Mouse (Mus musculus) testis, postnatal 14 days (tissue): ENCODE measurements around the gene Dbf4.

Experiments used
- DNase-seq: peaks from one replicate; pipeline ENCODE4 v3.0.0; 2021; ENCODE audit warnings: low spot score

Dbf4 gene

DNA sequence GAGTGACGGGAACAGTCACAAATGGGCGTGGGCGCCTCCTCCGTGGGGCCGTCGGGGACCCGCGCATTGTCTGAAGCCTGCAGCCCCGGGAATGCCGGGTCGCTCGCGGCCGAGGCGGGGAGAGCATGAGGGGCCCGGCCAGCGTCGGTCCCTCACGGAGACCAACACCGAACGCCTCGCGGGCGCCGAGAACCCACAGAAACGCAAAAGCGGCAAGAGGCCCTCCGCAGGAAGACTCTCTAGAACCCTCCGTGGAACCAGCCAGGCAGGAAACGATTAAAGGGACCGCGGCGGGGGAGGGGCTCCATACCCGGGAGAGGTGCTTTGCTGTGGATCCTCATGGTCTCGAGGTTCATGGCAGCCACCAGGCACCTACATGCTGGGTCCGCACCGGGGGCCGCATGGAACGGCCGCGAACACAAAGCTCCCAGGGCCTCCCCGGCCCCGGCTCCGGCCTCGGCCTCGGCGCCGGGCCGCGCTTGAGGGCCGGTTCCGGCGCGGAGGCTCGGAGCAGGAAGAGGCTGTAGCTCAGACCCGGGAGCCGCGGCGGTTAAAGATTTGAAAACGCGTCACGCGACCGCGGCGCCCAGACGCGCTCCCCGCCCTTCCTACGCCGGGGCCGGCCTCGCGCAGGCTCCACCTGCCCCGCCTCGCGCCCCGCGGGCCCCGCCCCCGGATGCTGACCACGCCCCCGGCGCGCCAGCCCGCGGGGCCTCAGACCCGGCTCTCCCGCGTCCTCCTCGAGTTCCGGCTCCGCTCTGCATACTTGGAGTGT lies at the start of gene Dbf4, which contains the start of gene Slc25a40:
TSS of gene Dbf4 (minus strand) at position 560 of the 775 bp plus-strand sequence.
TSS of gene Slc25a40 (plus strand) at position 694 of the 775 bp plus-strand sequence.
- peak; percentile 93 for DNase-seq

- no peak for DNase-seq
These were observed 34.0 kb upstream of the Dbf4 start for GRCm38 (mm10) chr5:8456561-8456960.

DNA sequence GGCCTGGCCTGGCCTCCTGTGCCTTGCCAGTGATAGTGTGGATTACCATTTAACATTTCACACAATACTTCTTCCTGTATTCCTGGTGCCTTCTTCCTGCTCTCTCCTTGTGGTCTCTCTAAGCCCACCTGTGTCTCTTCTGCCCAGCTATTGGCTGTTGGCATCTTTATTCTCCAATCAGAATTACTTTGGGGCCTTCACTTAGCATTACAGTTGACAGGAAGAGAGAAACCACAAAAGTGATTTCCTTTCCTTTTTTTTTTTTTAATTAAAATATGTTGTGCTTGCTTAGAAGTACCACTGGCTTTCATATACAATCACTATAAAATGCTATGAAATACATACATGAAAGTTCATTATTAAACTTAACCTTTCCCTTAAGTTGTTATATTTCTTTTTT lies 33.0 kb upstream of the Dbf4 start:
- no peak for DNase-seq

DNA sequence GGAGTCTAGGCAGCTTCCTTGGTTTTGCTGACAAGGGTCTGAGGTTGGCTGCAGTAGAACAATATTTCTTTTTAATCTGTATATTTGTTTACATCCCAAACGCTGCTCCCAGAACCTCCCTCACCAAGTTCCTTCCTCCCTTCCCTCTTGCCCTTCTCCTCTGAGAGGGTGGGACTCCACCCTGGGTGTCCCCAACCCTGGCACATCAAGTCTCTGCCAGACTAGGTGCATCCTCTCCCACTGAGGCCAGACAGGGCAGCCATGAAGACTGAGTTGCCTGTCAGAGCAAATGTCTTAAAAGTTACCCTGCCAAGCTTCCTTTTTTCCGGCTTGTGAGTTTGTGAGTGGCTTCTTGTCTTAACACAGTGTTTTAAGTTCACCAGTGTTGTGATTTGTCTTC lies 16.6 kb upstream of the Dbf4 start:
- no peak for DNase-seq

DNA sequence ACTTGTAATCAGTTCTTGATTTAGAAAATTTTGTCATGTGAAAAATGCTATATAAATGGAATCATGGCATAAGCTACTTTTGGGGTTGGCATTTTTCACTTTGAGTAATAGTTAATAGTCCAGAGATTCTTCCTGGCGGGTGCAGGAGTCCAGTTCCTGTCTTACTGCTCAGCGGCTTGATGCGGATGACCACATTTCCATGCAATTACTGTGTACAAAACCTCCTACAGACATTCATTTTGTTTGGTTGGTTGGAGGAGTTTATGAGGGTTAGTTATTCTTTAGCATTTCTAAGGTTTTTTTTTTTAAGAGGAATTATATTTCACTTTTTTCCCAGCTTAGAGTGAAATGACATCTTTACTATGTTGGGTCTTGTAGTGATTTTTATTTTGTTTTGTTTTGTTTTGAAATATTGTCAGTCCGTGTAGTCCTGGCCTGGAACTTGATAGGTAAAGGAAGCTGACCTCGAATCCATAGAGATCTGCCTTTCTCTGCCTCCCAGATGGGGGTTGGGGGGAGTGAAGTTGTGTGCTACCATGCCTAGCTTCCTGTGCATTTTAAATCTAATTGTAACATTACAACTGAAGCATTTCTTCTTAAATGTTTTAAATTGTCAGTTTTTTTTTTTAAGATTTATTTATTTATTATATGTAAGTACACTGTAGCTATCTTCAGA lies 15.1 kb upstream of the Dbf4 start:
- no peak for DNase-seq

- DNase-seq = no peak
These were observed 3.4 kb upstream of the Dbf4 start for GRCm38 (mm10) chr5:8425899-8426298.

- DNase-seq = no peak
These were observed 1.6 kb upstream of the Dbf4 start for GRCm38 (mm10) chr5:8424116-8424515.

- no peak for DNase-seq
These were observed 714 bp upstream of the Dbf4 start for GRCm38 (mm10) chr5:8422932-8423928.

DNA sequence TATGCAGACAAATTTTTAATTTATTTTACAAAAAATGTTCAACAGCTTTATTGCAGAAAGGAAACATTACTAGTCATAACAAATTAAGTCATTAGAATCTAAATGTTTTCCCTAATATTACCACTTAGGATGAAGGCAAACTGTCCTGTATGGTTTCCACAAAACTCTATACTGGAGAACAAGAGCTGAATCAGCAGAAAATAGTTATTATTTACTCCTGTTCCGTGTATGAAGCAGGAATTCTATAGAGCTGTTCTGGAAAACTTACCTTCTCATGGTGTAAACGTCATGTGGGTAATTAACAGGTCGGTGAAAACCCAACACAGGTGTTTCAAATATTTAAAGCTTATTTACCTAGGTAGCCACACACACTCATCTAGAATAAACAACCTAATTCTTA lies 1.1 kb downstream of the Dbf4 start:
- no peak for DNase-seq

DNA sequence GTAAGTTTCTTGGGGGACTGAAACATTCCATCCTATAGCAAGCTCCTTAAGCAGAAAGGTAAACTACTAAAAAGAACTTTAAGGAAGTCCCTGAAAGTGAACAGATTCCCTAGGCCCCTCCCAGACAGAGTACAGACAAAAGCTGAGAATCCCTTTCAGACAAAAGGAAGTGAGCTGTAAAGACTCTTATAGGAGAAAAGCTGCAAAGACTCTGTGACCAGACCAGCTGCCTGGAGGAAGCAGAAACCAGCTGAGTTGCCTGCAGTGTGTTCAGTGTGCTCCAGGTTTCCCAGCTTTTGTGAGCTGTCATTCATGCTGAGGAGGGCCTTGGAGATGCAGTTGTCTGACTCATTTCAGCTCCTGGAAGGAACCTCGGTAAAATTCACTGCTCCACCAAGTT lies 5.1 kb downstream of the Dbf4 start:
- no peak for DNase-seq

- no peak for DNase-seq
These were observed 5.7 kb downstream of the Dbf4 start for GRCm38 (mm10) chr5:8416683-8417413.

DNA sequence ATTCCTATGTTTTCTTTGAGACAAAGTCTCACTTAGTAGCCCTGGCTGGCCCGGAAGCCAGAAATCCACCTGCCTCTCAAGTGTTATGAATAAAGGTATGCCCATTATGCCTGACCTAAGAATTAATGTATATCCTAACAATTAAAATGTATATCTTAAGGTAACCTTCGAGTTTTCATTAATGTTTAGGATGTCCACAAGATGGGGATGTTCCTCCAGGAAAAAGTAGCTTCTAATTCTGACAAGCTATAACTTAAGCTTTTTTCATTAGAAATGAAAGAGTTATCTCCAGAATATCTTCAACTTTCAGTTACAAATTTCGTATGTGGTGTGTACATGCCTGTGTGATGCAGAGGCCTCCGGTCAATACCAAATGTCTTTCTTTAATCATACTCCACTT lies 13.8 kb downstream of the Dbf4 start:
- no peak for DNase-seq

- no peak for DNase-seq
These were observed 24.8 kb downstream of the Dbf4 start for GRCm38 (mm10) chr5:8397587-8398249.

DNA sequence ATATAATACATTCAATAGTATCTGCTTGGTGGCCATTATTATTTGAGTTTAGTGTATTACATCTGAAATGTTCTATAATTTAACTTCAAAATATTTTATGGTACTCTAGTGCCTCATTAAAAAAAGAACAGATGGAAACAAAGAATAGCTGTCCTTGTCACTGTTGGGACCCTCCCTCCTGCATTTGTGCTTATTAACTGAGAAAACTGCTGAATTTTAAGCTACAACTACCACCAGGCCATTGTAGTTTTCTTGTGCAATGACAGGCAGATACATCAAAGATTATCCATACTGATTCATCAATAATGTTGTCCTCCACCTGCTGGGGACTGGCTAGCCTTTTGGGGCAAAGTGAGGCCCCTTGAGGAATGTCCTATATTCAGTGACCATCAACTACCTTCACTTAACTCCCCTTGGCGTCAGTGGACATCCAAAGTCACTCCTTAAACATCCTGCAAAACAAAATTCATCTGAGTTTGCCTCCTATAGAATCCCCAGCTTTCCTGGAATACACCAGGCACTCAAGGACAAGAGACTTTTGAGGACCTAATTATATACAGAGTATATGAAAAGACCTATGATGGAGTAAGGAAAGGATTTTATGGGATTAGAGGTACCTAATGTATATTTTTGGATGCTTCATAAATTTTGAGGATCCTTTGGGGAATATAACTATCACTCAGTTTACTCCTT lies 28.5 kb downstream of the Dbf4 start:
- no peak for DNase-seq

DNA sequence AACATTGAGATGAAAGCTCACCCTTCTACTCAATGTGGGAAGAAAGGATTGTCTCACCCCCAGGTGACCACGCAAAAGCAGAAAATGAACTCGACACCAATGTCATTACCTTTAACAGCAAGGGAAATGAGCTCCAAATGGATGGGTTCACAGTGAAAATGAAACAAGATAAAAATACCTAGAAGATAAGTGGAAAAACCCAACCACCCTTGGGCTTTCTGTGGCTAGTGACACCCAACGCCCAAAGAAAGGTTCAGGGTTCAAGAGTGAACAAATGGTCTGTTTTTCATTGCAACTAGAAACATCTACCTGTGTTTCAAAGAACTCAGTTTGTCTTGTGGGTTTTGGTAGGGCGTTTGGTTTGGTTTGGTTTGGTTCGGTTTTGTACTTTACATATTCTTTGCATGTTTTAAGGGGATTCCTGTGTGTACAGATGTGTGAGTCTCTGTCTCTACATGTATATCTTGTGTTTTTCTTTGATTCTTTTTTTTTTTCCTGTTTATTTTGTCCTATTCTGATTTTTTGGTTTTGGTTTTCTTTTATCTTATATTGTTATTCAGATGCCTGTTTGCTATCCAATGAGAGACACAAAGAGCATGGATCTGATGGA lies 48.1 kb downstream of the Dbf4 start:
- DNase-seq = no peak

GRCm38 (mm10) chr5:8373415-8373814 lies 49.1 kb downstream of the Dbf4 start:
- DNase-seq = no peak

GRCm38 (mm10) chr5:8368781-8369180 lies 53.7 kb downstream of the Dbf4 start:
- DNase-seq = no peak

DNA sequence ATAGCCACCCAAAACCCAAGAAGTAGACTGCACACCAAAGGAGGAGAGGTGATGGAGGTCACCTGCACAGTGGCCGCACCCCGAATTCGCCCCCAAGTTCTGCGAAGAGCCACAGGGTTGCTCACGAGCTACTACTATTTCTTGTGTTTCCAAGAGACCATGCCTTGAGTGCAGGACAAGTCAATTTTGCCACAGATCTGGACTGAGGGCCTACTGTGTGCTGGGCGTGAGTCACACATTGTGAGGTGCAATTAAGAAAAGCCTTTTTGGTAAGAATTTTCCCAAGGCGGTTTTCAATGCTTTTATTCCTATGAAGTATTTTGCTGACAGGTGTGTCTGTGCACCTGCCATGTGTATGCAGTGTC lies 54.2 kb downstream of the Dbf4 start:
- DNase-seq = no peak

DNA sequence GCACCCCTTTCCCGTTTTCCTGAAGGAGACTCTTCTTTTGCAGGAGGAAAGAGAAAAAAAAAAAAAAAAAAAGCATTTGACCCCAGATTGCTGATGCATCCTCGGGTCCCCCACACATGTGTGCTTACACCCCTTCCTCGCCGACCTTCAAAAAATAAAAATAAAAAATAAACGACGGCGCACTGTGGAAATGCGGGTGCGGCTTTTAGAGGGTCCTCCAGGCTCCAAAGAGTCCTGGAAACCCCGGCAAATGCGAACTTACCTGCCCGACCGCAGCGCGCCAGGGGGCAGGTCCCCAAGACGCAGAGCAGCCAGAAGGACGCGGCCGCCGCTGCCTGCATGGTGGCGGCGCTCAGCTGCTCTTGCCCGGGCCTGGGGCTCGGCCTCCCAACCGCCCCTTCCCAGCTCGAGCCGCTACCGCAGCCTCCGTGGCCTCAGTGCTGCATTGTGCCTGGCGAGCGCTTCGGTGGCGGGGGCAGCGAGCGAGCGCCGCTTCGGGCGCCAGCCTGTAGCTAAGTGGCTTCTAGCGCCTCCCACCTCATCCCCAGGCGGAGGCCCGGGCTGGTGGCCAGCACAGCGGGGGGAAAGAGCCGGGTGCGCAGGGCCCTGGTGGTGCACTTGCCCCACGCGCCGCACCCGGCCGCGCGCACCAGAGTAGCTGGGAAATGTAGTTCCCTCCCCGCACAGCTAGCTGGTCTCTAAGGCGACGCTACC lies 54.7 kb downstream of the Dbf4 start, which contains the start of gene Adam22:
TSS of gene Adam22 (minus strand) at position 547 of the 714 bp plus-strand sequence.
- DNase-seq = peak; percentile 79
